Mouse (Mus musculus) embryonic fibroblast, embryonic 13.5 days (primary cell): ENCODE results near the gene Sik3.

Source experiments
- CTCF ChIP-seq: IDR thresholded peaks from 2 replicates; pipeline ENCODE4 v1.5.1; 2011; ENCODE audit warnings: mild to moderate bottlenecking, control low read depth, low read length, moderate library complexity, borderline replicate concordance; ENCODE audit not compliant: insufficient read depth
- POLR2A ChIP-seq: IDR thresholded peaks from 2 replicates; pipeline ENCODE4 v1.6.1; 2011; ENCODE audit warnings: low read depth, mild to moderate bottlenecking, control low read depth, low read length, moderate library complexity

DNA sequence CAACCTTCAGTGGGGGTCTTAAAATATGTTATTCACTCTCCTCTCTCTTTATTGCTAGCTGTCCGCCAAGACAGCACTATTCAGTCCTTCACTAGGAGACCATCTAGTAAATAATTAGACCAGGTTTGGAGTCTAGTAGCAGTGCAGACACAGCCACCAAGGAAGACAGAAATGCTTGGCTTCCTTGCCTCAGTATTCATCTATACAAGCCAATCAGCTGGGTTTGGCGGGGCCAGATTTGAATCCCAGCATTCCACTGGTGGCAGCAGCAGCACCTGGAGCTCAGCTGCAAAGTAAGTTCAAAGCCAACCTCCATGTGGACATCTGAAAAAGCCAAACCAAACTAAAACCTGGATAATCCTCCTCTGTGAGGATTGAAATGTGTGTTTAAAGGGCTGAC is 47.6 kb downstream of the Sik3 start:
- TF ChIP-seq CTCF (no peak), POLR2A (no peak)
